Mouse (Mus musculus): ENCODE measurements at regions not wholly inside any gene's neighbourhood (a gene's known extent, or its start where the extent isn't known, plus 50 kb on each side); places are given as distances from the start of the nearest gene placed in this dataset.

- WGBS: 32% methylated on average over 5 of the region's 5 CpGs
- DNase-seq (ENCODE audit: low read depth, low spot score): no peak
These were observed 52.2 kb upstream of the Cp start for GRCm38 (mm10) chr3:19904446-19905275.

All from large intestine, adult 2 months (tissue).